Mouse (Mus musculus) ES-CJ7 (cell line): ENCODE data around the gene Opn1mw.
A peak's percentile ranks its signal among the peaks of the same experiment; 100 is the strongest.
"Not testable (repeated sequence)": the region's sequence is repeated elsewhere in the genome, so short reads cannot be mapped to it uniquely, and the experiment has no call there.

Experiments used
- DNase-seq: peaks from one replicate; pipeline ENCODE4 v3.0.0; 2011; ENCODE audit warnings: low read depth, low spot score

The Opn1mw gene

GRCm38 (mm10) chrX:74127164-74127563 lies at the start of gene Opn1mw:
Opn1mw (plus strand) TSS chrX:74127464.
- no peak for DNase-seq

- peak; percentile 4 for DNase-seq
Observed at GRCm38 (mm10) chrX:74084276-74084837, 42.9 kb upstream of the Opn1mw start.

- DNase-seq: peak; percentile 85
Observed at GRCm38 (mm10) chrX:74084946-74085498, 42.2 kb upstream of the Opn1mw start.

- DNase-seq: peak; percentile 97
Observed at GRCm38 (mm10) chrX:74085601-74086038, 41.6 kb upstream of the Opn1mw start.

GRCm38 (mm10) chrX:74095130-74095529 lies 32.1 kb upstream of the Opn1mw start:
- DNase-seq: no peak

GRCm38 (mm10) chrX:74103457-74104188 lies 23.6 kb upstream of the Opn1mw start:
- DNase-seq: no peak

GRCm38 (mm10) chrX:74105916-74106315 lies 21.3 kb upstream of the Opn1mw start:
- no peak for DNase-seq

- no peak for DNase-seq
Observed at GRCm38 (mm10) chrX:74108747-74109146, 18.5 kb upstream of the Opn1mw start.

- no peak for DNase-seq
Observed at GRCm38 (mm10) chrX:74114036-74114435, 13.2 kb upstream of the Opn1mw start.

- peak; percentile 62 for DNase-seq
Observed at GRCm38 (mm10) chrX:74115511-74115910, 11.8 kb upstream of the Opn1mw start.

GRCm38 (mm10) chrX:74124975-74125374 lies 2.3 kb upstream of the Opn1mw start:
- peak; percentile 39 for DNase-seq

- not testable (repeated sequence) for DNase-seq
Observed at GRCm38 (mm10) chrX:74135263-74135662, 8.0 kb downstream of the Opn1mw start, which contains the start of gene Mecp2. Mecp2 (minus strand) TSS chrX:74135363.

GRCm38 (mm10) chrX:74167738-74168137 lies 40.5 kb downstream of the Opn1mw start, which contains the start of gene Tex28:
Tex28 (minus strand) TSS chrX:74167838.
- no peak for DNase-seq

- peak; percentile 5 for DNase-seq
Observed at GRCm38 (mm10) chrX:74176959-74177358, 49.7 kb downstream of the Opn1mw start, which contains the start of gene Tktl1. Tktl1 (plus strand) TSS chrX:74177259.
